Mouse (Mus musculus): ENCODE results near the gene Nrg3.
"Not testable (repeated sequence)": the region's sequence is repeated elsewhere in the genome, so short reads cannot be mapped to it uniquely, and the experiment has no call there.

The Nrg3 gene

DNA sequence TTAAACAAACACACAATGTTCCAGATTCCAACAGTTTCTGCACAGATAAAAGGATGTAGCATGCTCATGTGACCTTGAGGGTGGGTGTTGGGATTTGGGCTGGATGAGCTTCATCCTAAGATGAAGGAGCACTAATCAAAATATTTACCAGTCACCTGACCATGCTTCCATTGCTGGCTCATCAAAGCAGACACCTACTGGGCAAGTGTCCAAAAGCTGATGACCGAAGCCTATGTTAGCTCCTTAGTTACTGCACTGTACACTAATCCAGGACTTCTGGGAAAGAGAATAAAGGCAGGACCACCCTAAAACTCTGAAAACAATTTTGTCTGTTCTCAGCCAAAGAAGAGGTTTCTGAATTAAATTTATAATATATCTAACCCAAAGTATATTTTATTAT lies 261.4 kb downstream of the Nrg3 start:
- DNase-seq (ENCODE audit: low spot score), result no peak

DNA sequence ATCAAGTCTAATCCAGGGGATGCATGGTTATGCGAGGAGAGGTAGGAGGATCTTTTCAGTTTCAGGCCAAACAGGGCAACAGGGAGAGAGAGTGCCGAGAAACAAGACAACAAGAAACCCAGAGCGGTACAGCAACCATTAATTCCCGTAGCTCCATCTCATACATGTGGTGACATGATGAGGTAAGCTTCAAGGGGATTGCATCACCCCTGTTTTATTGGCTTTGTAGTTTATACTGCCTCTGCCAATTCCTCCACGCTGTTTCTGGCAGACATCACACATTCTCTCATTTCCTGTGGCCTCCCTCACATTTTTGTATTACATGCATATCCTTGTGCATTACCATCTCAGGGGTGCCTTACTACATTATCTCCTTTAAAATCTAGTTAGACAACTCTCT lies 280.9 kb downstream of the Nrg3 start:
- DNase-seq (ENCODE audit: low spot score), result no peak

DNA sequence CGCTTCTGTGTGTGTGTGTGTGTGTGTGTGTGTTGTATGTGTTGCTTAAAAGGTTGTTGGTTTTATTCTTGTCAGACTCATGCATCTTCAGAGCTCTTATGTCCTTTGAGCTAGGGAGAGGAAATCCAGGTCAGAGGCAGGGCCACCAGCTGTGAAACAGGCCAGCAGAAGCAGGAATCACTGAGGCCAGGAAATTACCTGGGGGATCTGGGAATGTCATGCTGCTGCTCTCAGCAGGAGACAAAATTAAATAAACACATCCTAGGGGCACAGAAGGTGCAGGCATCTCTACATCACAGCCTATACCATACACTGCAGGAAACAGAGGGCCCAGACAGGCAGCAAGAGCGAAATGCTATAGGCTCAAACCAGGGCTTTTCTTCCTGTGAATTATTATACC lies 299.2 kb downstream of the Nrg3 start:
- DNase-seq (ENCODE audit: low spot score), result no peak

DNA sequence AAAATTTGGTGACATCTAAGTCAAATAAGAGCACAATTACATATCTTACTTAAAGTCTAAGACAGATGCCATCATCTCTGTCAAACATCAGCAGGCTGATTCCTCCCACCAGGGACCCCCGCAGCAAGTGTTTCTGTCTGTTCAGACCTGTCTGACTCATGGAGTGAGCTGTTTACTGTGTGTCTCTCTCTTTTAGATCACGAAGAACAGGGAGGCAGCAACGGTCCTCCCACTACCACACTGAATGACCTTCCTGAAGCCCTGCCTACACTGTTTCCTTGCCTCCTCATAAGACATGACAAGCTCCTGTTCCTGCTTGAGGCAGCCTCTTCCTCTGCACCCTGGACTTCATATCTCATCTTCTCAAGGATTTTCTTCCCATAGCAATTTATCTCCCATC lies 312.7 kb downstream of the Nrg3 start:
- no peak for DNase-seq (ENCODE audit: low spot score)

DNA sequence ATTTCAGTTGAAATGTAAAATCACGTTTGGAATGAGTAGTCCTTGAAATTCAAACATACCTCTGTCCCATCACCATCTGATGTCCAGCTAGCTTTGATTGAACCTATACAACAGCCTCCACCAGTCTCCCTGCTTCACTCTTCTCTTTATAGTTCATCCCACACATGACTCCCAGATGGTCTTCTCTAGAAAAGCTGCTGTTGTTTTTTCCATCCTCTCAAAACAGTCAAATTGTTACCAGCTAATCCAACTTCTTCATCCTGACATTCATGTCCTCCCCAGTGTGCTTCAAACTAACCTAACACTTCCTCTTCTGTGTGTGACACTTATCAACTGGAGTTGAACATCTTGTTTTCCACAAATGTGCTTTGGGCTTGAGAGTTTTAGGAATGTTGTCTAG lies 317.4 kb downstream of the Nrg3 start:
- DNase-seq (ENCODE audit: low spot score), result no peak

DNA sequence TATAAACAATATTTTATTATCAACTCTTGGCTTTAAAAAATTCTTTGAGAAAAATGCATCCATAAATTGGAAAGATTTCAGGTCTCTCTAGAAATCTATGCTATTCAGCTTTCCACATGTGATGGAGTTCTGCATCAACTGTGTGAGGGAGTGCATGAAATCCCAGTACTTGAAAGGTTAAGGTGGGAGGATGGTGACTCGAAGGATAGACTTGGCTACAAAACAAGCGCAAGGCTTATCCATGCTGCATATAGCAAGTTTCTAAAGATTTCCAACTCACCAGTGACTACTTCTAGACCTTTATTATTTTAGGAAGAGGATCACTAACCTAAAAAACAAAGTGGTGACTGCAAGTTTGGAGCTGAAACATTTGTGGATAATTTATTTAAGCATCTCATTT lies 343.1 kb downstream of the Nrg3 start:
- DNase-seq (ENCODE audit: low spot score), result no peak

DNA sequence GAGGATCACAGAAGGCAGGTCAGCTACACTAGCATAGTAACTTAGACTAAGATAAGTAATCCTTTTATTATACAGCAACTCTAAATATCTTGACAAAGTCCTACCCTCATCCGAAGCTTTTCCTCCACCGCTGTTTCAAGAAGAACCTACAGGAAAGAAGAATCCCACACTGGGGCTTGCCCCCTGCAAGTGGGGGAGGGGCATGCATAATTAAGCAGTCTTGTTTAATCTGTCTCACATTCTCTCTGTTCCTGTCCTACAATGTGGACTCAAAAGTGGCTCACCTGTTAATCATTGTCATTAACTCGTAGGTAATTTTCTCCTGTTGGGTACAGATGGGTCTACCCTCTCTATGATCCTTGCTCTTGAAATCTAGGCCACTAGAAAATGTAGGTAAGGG lies 354.9 kb downstream of the Nrg3 start:
- no peak for DNase-seq (ENCODE audit: low spot score)

DNA sequence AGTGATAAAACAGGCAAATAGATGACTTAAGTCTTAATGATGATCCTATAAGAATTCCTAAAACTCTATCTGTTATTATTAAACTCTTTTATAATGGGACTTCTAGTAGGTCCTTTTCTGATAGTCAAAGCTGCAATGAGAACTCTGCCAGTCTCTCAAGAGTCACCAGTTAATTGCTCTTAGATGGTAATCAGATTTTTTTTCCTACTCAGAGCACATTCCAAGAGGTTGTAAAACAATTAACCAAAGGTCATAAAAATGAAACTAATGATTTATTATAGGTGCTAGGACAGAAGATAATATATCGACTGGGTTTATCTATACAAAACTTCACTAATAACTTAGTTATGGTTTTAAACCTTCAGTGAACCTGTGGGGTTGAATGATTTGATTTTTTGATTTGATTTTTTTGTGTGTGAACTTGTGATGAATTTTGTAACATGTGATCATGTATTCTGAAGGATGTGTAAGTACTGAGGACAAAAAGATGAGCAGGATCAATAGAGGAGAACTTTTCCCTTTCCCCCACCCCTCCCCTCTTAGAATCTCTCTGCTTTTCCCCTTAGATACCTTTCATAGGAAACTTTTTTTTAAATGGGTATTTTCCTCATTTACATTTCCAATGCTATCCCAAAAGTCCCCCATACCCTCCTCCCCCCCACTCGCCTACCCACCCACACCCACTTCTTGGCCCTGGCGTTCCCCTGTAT lies 356.2 kb downstream of the Nrg3 start:
- DNase-seq (ENCODE audit: low spot score), result not testable (repeated sequence)

DNA sequence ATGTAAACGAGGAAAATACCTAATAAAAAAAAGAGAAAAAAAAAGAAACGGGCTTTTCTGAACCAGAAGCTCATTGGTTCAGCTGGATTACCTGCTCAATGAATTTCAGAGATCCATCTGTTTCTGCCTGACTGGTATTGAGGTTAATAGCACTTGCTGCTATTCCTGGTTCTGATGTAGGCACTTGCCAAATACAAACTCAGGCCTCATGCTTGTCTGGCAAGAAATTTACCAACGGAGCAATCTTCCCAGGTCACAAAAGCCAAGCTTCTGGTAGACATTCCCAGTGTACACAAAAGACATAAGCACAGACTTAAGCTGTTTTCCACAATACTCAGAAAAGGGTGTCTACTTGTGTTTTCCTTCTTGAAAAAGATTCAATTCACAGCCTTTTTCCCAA lies 363.3 kb downstream of the Nrg3 start:
- DNase-seq (ENCODE audit: low spot score), result no peak

DNA sequence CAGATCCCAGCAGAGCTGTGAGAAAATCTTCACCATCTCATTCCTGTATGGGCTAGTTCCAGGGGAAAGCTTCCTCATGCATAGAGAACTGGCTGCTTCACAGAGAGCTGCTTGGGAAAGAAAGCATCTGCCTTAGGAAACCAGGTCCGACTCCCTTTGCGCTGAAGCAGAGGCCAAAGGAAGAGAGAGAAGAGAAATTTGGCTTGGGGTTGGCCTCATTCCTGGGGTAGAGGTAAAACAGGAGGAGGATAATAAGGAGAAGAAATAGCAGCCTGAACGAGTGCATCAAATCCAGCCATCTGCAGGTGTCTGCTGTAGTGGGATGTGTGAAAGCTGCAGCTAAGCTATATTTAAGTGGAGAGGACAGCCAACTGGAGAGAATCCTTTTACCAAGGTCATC lies 366.1 kb downstream of the Nrg3 start:
- DNase-seq (ENCODE audit: low spot score), result no peak

DNA sequence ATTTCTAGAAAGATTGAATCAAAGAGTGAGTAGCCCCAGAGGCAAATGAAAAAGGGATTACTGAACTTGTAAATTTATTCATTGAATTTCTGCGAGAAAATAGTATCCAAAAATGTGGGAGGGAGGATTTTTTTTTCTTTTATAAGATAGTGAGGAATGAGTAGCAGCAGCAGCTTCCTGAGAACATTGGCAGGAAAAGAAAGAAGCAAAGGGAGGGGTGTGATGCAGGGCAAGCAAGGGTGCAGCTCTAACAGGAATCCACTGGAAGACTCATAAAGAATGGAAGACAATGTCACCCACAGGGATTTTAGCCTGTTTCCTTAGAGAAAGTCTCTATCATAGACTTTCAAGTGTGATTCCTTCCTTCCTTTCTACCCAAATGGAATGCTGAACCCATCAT lies 377.7 kb downstream of the Nrg3 start:
- DNase-seq (ENCODE audit: low spot score), result no peak

DNA sequence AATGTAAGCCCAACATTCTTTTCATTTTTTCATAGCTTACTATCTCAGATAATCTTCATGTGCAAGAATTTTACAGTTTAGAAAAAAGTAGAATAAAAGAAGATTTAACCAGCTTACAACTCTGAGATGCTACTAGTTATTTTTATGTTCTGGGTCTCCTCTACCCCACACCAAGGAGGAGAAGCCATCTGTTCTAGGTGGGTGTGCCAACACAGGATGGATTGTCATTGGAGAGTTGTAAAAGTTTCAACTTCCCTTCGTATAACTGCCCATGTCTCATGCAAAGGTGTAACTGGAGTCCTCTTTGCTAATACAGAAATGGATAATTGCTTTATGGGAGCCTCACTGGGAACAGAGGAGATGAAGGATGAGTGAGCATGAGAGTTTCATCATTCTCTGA lies 393.4 kb downstream of the Nrg3 start:
- no peak for DNase-seq (ENCODE audit: low spot score)

DNA sequence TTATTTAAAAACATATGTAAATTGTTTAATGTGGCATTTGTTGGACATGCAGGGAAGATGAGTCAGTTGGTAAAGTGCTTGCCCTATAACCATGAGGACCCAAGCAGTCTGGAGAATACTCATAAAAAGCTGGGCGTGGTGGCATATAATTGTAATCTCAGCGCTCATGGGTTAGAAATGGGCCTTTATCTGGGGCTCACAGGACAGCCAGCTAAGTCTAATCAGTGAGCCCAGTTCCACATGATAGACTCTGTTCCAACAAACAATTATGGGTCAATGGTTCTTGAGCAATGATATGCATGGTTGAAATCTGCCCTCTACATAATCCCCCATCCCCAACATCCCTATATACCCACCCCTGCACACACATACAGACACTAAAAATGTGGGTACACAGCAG lies 421.3 kb downstream of the Nrg3 start:
- DNase-seq (ENCODE audit: low spot score), result no peak

DNA sequence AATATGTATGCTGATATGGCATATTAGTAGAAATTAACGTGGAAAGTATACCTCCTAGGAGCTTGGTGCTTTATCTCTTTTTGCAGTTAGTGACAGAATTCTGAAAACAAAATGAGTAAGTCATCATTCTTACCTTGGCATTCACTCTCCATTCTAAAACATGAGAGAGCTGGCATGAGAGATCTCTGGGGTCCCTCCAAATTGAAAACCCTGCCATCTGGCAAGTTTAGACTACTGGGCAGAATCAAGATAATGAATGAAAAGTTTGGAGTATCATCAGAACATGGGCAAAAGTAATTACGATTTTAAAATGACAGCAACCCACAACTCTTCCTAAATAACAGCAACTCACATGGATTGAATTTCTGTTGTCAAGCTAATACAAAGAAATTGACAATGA lies 423.9 kb downstream of the Nrg3 start:
- no peak for DNase-seq (ENCODE audit: low spot score)

DNA sequence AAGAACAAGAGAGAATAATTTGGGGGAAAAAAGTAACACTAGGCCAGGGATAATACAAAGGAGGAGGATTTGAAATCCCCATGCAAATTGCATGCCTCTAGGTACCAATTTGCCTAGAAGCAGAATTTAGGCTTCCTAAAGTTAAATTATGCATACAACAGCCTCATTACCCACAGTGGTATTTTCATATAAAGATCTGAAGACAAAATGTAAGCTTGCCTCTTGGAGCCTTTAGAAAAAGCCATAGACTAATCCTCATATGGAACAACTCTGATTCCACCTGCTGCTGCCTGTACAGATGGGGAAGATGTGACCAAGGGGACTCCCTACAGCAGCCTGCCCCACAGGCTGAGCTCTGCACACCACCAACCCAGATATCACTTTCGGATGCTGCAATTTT lies 428.6 kb downstream of the Nrg3 start:
- DNase-seq (ENCODE audit: low spot score), result no peak

DNA sequence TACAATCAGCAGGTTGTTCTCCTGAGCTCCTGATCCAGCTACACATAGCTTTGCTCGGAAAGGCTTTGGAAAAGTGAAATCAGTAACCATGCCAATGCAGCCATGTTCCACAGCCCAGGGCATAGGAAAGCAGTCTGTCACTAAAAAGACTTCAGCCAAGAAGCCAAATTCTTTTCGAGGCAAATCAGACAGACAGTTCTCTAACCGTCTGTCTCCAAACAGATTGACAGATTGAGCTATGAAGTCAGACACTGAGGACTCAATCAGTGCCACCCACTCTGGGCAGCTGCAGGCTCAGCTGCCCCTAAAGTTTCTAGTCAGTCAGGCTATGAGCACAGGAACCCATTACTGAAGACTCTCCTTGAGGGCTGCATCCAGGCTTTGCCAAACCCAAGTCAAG lies 429.1 kb downstream of the Nrg3 start:
- DNase-seq (ENCODE audit: low spot score), result no peak

DNA sequence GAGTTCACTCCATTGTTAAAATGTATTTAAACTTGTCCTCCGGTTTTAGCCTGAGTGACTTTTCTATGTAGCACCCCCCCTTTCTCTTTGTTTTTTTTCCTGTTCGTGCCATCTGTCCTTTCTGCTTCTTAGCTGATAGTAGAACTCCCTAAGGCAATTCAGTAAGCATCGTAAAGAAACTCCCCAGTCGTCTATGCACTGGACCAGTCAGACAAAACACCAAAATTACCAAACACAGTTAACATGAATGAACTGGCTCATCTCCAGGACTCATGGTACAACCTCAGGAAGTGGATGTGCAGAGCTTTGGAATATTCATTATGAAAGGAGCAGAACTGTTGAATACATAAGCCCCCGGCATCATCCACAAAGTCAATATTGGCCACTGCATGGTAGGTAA lies 429.5 kb downstream of the Nrg3 start:
- DNase-seq (ENCODE audit: low spot score), result no peak

DNA sequence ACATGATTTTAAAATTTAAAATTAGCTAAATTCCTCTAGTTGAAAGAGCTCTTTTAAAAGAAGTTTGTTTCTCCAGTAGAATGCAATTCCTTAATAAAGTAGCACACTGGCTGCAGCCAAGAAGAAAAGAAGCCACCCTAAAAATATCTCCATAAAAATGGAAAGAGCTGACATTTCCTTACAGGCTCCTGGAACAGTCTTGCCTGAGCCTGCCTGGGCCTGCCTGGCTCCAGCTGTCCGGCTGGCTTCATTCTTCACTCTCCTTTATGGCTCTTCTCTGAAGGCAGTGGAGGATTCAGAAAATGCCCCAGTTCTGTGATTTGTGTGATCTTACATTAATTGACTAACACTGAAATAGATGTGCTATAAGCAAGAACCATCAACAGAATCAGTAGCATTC lies 433.8 kb downstream of the Nrg3 start:
- no peak for DNase-seq (ENCODE audit: low spot score)

DNA sequence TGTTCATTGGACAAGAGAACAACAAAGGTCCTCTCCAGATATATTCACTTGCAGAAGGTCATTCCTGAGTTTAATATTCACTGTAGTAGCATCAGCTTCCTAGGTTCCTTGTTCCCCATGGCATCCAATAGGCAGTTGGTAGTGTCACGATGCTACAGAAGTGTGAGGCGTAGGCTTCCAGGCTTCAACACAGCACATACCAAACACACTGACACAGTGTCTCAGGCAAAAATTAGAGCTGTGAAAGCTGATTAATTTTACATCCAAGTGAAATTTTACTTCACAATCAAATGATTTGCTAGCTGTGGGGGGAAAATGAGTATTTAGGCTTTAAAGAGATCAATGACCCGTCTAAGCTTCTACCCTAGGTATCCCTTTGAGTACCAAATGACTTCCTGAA lies 438.4 kb downstream of the Nrg3 start:
- no peak for DNase-seq (ENCODE audit: low spot score)

DNA sequence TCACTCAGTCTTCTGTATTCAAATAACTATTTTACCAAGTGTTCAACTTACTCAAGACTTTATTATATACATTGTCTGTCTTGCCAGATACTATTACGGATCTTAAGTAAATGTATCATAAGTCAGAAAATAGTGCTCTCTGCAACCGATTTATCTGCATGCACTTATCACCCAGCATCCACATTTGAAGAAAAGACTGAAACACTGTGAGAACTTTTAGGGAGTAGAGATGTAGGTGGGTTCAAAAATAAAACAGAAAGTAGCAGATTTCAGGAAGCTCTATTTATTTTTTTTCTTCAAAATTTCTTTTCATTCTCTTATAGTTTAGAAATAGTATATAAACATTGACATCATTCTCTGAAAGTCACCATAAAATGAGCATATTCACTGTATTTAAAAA lies 449.8 kb downstream of the Nrg3 start:
- DNase-seq (ENCODE audit: low spot score), result no peak

DNA sequence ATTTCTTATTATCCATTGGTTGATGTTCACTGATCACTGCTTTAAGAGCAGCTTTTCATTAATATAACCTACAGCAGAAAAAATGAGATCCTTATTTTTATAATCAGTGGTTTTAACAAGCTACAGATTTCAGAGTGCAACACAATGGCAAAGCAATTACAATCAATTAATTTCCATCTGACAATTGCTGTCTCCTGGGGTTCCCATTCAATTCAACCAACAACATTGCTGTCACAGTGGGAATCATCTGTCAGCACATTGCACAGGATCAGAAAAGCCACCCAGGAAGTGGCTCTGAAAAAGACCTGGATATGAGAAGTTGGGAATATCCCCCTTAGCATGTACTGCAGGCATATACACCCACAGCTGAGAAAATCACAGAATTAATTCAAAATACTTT lies 458.8 kb downstream of the Nrg3 start:
- DNase-seq (ENCODE audit: low spot score), result no peak

DNA sequence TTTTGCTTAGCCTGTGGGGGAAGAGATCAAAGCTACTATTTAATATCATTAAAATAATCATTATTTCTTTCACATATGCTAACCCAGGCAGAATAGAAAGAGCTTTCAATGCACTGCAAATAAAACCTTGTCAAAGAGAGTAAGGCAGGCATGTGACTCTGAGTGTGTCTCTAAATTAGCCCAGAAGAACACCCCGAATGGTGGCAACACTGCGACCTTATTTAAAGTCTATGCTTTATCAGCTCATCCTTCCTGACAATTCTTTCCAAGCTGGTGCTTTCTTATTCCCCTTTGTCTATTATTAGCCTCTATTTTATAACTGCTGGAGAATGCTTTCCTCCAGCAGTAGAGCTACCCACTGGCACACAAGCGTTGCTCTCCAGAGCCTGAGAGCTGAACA lies 475.0 kb downstream of the Nrg3 start:
- no peak for DNase-seq (ENCODE audit: low spot score)

DNA sequence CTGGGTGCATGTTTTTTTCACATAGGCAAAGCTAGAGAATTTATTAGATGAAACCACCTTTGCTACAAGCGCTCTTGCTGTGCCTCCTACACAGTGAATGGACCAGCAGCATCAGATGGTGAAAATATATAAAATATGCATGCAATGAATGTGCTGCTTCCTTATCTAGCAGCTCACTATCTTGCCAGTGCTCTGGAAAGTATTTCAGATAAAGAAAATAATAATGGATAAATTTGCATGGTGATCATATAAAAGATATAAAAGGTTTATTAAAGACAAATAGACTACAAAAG lies 480.4 kb downstream of the Nrg3 start:
- DNase-seq (ENCODE audit: low spot score), result no peak

DNA sequence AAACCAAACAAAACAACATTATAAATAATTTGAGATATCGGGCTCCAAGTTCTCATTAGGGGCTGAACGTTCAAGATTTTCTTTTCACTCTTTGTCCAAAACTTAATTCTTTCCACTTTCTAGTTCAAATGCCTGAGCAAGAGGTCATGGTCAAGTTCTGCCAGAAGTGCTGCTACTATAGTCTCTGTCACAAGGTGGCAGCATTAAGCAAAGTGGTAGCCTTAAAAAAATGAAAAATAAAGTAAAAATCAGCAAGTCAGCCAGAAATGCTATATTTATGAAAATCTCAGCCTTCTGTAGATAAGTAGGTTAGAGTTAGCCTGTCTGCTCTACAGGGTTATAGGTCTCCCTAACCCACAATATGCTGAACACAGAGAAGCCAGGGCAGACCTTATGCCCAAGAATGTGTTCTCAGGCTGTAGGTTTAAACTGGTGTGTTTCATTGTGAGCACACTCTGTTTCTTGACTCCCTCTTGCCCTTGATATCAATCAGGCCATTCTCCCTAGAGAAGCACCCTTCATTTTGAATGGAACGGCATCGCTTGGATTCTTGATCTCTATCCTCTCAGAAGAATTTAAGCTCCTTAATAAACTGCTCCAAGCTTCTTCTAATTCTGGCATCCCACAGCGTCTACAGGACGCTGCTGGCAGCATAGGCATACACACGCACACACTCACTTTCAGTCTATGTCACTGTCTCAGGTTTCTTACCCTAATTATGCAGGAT lies 480.9 kb downstream of the Nrg3 start:
- DNase-seq (ENCODE audit: low spot score), result no peak
